Mouse (Mus musculus) v-Abl transformed pro-B cells (cell line): Measurements from ENCODE around the gene Dcun1d3.

ENCODE experiments used
- in situ Hi-C, 2 experiments: fragments of 400-800 bp; cut with MboI; formaldehyde crosslinking; loops; one replicate each; pipeline ENCODE4 v1.15.1; 2025; ENCODE audit not compliant: unreplicated experiment in 2 of 2

The Dcun1d3 gene

GRCm38 (mm10) chr7:119875776-119876440 is 20.2 kb downstream of the Dcun1d3 start:
- in situ Hi-C loops = no loop called here

DNA sequence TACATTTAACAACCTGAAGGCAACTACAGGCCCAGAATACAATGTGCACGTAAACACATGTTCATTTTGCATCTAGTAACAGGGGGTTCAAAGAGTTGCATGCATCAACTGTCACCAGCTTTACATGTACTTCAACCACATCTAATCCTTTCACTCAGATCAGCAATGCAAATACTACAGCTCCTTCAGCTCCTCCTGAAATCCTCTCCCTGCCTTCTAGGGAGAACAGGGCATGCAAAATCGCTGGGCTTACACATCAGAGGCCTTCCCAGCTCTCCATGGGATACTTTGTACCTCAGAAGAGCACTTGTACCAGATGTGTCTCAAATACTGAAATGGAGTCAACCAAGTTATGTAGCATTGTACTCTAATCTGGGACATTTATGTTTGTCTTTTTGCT is 23.0 kb downstream of the Dcun1d3 start:
- in situ Hi-C loops = no loop called here

GRCm38 (mm10) chr7:119872204-119872603 is 23.9 kb downstream of the Dcun1d3 start:
- in situ Hi-C loops = no loop called here

DNA sequence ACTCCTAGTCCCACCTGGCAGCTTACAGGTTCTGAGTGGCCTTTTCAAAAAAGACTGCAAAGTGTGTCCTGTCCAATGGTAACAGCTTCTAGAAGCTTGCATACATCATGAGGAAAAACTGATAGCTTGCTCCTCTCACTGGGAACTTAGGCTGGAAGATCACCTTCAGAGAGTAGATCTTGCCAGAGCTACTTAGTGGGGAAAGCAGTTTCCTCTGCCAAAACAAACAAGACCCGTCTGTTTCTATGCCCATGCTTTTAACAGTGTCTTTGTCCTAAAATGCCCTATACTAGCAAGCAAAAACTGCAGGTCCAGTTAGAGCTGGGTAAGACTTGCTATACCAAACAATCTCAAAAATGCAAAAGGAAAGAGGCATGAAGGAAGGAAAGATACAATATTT is 30.0 kb downstream of the Dcun1d3 start:
- in situ Hi-C loops = no loop called here

DNA sequence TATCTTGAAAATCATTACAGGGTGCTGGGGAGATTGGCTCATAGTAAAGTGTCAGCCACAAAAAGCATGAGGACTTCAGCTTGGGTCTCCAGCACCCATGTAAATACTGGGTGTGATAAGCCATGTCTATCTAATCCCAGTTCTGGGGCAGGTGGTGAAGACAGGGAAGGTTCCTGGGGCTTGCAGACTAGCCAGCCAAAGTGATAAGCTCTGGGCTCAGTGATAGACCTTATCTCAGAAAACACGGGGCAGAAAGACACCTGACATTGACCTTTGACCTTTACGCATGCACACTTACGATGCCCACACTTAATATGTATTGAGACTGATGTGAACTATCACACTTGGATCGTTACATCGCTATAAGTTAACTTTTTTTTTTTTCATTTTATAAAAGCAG is 31.6 kb downstream of the Dcun1d3 start:
- in situ Hi-C loops = no loop called here

DNA sequence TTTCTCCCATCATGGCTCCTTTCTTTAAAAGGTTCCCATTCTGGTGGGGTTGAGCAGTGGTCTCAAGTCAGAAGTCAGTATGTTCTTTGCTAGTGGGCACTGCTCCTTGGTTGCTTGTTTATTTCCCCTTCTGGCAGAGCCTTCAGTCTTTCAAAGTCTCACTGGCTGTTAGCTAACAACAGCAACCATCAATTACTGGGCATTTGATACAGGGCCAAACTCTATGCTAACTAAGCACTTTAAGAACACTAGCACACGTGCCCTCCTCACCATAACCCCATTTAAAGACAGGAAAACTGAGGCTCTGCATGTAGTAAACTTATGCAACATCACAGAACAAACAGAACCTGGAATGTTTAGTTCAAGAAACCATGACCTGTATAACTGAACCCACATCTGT is 33.9 kb downstream of the Dcun1d3 start:
- in situ Hi-C loops = no loop called here

- in situ Hi-C loops = no loop called here
Observed at GRCm38 (mm10) chr7:119861335-119862091, 34.6 kb downstream of the Dcun1d3 start.

- in situ Hi-C loops = no loop called here
Observed at GRCm38 (mm10) chr7:119860971-119861334, 35.1 kb downstream of the Dcun1d3 start.

- in situ Hi-C loops = no loop called here
Observed at GRCm38 (mm10) chr7:119860554-119860953, 35.5 kb downstream of the Dcun1d3 start.

DNA sequence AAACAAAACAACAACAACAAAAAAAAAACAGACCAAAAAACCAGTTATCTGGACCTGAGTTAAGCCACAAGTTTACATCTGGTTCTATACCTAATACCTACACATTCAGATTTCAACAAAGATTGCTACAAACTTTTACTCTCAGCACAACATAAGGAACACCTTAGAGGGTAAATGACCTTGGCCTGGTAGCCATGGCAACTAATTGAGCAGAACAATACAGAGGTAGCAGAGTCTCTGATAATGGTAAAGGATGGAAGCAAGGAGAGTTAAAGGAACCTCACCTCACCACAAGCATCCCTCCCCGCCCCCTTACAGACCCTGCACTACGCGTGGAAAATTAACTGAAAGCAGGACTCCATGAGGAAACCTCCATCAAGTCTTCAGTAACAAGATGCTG is 36.0 kb downstream of the Dcun1d3 start:
- in situ Hi-C loops = no loop called here

DNA sequence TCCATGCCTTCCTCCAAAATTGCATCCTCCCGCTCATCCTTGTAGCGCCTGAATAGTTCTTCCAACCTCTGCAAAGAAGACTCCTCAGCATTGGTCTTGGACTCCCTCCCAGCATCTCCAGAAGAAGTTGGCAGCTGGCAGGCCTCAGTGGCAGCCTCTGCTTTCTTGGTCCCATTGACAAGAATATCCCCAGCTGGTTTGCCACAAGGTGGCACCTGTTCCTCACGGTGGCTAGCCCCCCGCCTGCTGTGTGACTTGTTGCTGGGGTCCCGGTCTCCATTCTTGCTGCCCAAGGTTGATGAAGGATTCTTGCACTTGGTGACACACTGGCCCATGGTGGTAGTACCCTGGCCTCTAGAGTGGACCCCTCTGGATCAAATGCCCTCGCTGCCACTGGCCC is 36.6 kb downstream of the Dcun1d3 start:
- in situ Hi-C loops = no loop called here

GRCm38 (mm10) chr7:119855031-119855430 is 41.1 kb downstream of the Dcun1d3 start:
- in situ Hi-C loops = no loop called here

DNA sequence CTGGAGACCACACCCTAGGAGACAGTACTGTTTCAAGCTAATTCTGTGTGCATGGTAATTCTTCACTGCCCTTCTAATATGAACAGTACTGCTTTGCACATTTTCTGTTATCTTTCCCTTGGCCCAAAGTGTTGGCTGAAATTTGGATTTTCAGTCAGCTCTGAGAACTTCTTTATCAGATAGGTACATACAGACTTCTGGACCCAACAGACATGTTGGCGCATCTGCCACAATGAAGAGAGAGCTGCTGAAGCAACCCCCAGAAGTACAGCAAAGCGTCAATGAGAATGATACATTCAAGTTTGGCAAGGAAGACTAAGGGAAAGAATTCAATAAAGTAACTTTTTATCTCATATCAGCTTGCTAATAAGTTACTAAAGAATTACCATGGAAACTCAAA is 41.7 kb downstream of the Dcun1d3 start:
- in situ Hi-C loops = no loop called here

DNA sequence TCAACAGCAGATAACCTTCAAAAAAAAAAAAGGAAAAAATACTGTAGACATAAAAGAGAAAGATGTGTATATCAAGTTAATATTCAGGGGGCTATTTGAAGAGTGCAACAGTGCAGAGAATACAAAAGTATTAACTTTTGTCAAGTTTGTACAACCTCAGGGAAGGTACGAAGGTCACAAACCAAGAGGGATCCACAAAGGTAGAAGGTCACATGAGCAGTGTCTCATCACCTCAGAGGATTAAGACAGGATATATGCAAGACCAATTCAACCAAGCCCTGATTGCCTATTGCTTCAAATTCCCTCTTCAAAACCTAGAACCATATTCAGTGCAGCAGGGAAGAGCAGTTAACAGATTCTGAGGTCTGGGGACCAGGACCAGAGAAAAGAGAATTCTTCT is 42.9 kb downstream of the Dcun1d3 start:
- in situ Hi-C loops = no loop called here

GRCm38 (mm10) chr7:119852494-119852893 is 43.6 kb downstream of the Dcun1d3 start:
- in situ Hi-C loops = no loop called here

- in situ Hi-C loops = no loop called here
Observed at GRCm38 (mm10) chr7:119850737-119851136, 45.4 kb downstream of the Dcun1d3 start.

DNA sequence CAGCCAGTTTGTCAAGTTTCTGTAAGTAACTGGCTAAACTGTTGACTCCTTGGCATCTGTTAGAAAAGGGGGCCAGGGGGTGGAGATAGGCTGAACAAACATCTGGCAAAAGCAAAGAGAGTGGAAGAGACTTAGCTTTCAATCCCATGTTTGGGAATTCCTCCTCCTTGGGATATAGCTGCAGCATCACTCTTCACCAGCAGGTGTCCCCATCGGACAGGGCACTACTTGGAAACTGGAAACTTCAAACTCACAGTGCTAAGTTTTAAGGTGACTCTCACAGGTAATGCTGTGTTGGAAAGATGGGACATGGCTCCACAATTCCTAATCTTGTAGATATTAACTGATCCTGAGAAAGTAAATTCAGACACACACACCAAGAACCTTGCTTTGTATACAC is 47.0 kb downstream of the Dcun1d3 start:
- in situ Hi-C loops = loop anchor here (5.0 to 25.0 kb wide), 4 partner anchors 253 to 976 kb away; partner anchors contain the start of genes Uqcrc2 (in 2 of the 2) and Tmem159 (in 1 of the 2)

GRCm38 (mm10) chr7:119847396-119847795 is 48.7 kb downstream of the Dcun1d3 start:
- in situ Hi-C loops = loop anchor here (5.0 to 25.0 kb wide), 4 partner anchors 255 to 977 kb away; partner anchors contain the start of genes Uqcrc2 (in 2 of the 2) and Tmem159 (in 1 of the 2)

DNA sequence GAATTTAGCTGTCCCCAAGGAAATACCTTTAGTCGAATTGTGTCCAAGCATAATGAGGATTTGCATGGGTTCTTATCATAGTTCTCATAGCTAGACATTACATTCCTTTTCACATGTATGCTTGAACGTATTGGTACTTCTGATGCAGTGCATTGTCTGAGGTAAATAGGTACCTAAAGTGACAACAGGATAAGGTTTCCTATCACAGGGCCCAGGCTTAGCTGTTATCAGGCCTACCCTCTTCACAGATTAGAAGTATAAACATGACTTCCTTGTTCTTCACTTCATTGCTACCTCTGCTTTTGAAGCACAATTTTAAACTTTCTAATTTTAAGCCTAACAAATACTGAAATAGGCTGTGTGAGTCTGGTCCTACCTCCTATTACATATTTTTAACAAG is 50.6 kb downstream of the Dcun1d3 start:
- in situ Hi-C loops = loop anchor here (5.0 to 25.0 kb wide), 4 partner anchors 257 to 979 kb away; partner anchors contain the start of genes Uqcrc2 (in 2 of the 2) and Tmem159 (in 1 of the 2)

- in situ Hi-C loops = loop anchor here (10.0 to 25.0 kb wide), 3 partner anchors 793 to 983 kb away; partner anchors contain the start of gene Uqcrc2 (in 2 of the 2)
Observed at GRCm38 (mm10) chr7:119841820-119842449, 54.2 kb downstream of the Dcun1d3 start.
